10 mouse cellular contexts compared by ENCODE assay signal in genomic region chr3:142310446-142310845, GRCm38 (mm10).
DNase-seq lines count a peak whose midpoint lies in the region; ATAC-seq and TF ChIP-seq lines count a peak whose summit lies in the region.
"Had no signal": no experiment of that assay in that cellular context is flagged by ENCODE, and none has a peak within 500 bp of the region (broad histone marks: within the 10 kb centered on the region; RNA-seq: fewer than 3 reads in every experiment).

No protein-coding gene starts in this region.

- H3K9ac ChIP-seq in heart, embryonic 14.5 days (ENCODE audit: low read length): no peak overlapping the region
- H3K9ac ChIP-seq in midbrain, embryonic 13.5 days (replicated peaks): no peak overlapping the region
- no peak overlapping the region for H3K9ac ChIP-seq in kidney, embryonic 14.5 days (ENCODE audit: low read depth, low read length)

- H3K4me2 ChIP-seq in heart, embryonic 14.5 days (ENCODE audit: low read length): peak overlapping the region; percentile 21; the same call in 1 of the 2 replicates
- H3K4me2 ChIP-seq in midbrain, embryonic 13.5 days (replicated peaks): no peak overlapping the region
- no peak overlapping the region for H3K4me2 ChIP-seq in kidney, embryonic 14.5 days (replicated peaks; ENCODE audit: low read depth, low read length)

- peaks cover 26% of the 10 kb centered on the region for H3K36me3 ChIP-seq in heart, embryonic 14.5 days (ENCODE audit: control insufficient read depth, insufficient read depth, low read length)
- no peaks in the 10 kb centered on the region for H3K36me3 ChIP-seq in midbrain, embryonic 13.5 days
- H3K36me3 ChIP-seq in kidney, embryonic 14.5 days (ENCODE audit: control insufficient read depth, insufficient read depth, low read length): no peaks in the 10 kb centered on the region; the same call in 1 of the 2 replicates

- 30% methylated on average over 2 of the region's 2 CpGs for WGBS in heart, embryonic 14.5 days
- 11% methylated on average over 2 of the region's 2 CpGs for WGBS in midbrain, embryonic 13.5 days
- 40% methylated on average over 2 of the region's 2 CpGs for WGBS in kidney, embryonic 14.5 days

- peaks cover 8 to 30% of the 10 kb centered on the region in 2 experiments for H3K4me1 ChIP-seq in heart, embryonic 14.5 days (ENCODE audit: control insufficient read depth in 2 of 2, insufficient read depth in 2 of 2, low read length in 2 of 2)
- H3K4me1 ChIP-seq in embryonic fibroblast, embryonic 13.5 days (ENCODE audit: control insufficient read depth, insufficient read depth, low read length): peaks cover 7% of the 10 kb centered on the region
- H3K4me1 ChIP-seq in midbrain, embryonic 13.5 days (replicated peaks): peaks cover 17% of the 10 kb centered on the region
- H3K4me1 ChIP-seq in kidney, embryonic 14.5 days (ENCODE audit: control insufficient read depth, insufficient read depth, low read length): 0 out of 2 replicates have a peak, but pooled peaks cover 1% of the 10 kb centered on the region

- no peaks in the 10 kb centered on the region for H3K9me3 ChIP-seq in heart, embryonic 14.5 days (ENCODE audit: control insufficient read depth, low read length)
- no peaks in the 10 kb centered on the region for H3K9me3 ChIP-seq in midbrain, embryonic 13.5 days
- no peaks in the 10 kb centered on the region for H3K9me3 ChIP-seq in kidney, embryonic 14.5 days (ENCODE audit: control insufficient read depth, low read length)
- H3K9me3 ChIP-seq: G1E had no signal

- TF ChIP-seq CTCF in embryonic fibroblast, embryonic 13.5 days (IDR thresholded peaks at IDR 0.05; ENCODE audit: borderline replicate concordance, insufficient read depth, low read length): no peak

- no peak for DNase-seq in heart, adult 11 months
- DNase-seq in MN1 (ENCODE audit: low spot score): peak; percentile 12
- DNase-seq in kidney, postnatal 25 days: no peak
- DNase-seq in layer of hippocampus, postnatal 14 days (ENCODE audit: low spot score in 2 of 2): no peak
- DNase-seq: lung, adult 2 months had no signal

- no peaks in the 10 kb centered on the region for H3K27me3 ChIP-seq in heart, embryonic 14.5 days (ENCODE audit: control insufficient read depth, insufficient read depth, low read length)
- no peaks in the 10 kb centered on the region for H3K27me3 ChIP-seq in midbrain, embryonic 13.5 days
- H3K27me3 ChIP-seq in kidney, embryonic 14.5 days (ENCODE audit: control insufficient read depth, insufficient read depth, low read length): no peaks in the 10 kb centered on the region

- TF ChIP-seq POLR2A in embryonic fibroblast, embryonic 13.5 days (IDR thresholded peaks at IDR 0.05; ENCODE audit: low read depth, low read length): no peak

- H3K27ac ChIP-seq in heart, embryonic 14.5 days (replicated peaks in 1 of 2; ENCODE audit: control insufficient read depth in 1 of 2, insufficient read depth in 1 of 2, low read depth in 2 of 2, low read length in 2 of 2): peak overlapping the region; percentile 8 to 47; a peak in 2 of 4 replicates
- peak overlapping the region; percentile 44; the same call in 1 of the 2 replicates for H3K27ac ChIP-seq in embryonic fibroblast, embryonic 13.5 days (ENCODE audit: insufficient read depth, low read length)
- 0 out of 2 replicates have a peak overlapping the region, but pooled peaks have one; percentile 21 for H3K27ac ChIP-seq in midbrain, embryonic 13.5 days
- no peak overlapping the region for H3K27ac ChIP-seq in kidney, embryonic 14.5 days (ENCODE audit: low read depth, low read length)

- ATAC-seq in heart, embryonic 14.5 days (ENCODE audit: insufficient number of reproducible peaks, insufficient read depth, low FRiP score, low read depth): no peak
- peak; percentile 88 for ATAC-seq in midbrain, embryonic 13.5 days
- no peak for ATAC-seq in kidney, embryonic 14.5 days (ENCODE audit: low FRiP score, low TSS enrichment)

- H3K4me3 ChIP-seq in heart, embryonic 14.5 days (ENCODE audit: control insufficient read depth in 1 of 2, insufficient read depth in 1 of 2, low read depth in 1 of 2, low read length in 2 of 2): no peak overlapping the region
- no peak overlapping the region for H3K4me3 ChIP-seq in embryonic fibroblast, embryonic 13.5 days (ENCODE audit: insufficient read depth, low read length)
- no peak overlapping the region for H3K4me3 ChIP-seq in midbrain, embryonic 13.5 days (replicated peaks)
- H3K4me3 ChIP-seq in kidney, embryonic 14.5 days (ENCODE audit: low read length): no peak overlapping the region
